Mouse (Mus musculus): ENCODE results near the gene Tac2. TPM values are rescaled to one million over a fixed set of nuclear protein-coding genes. Genes with fewer than 3 reads are reported as not detected.

The Tac2 gene
- polyA plus RNA-seq (2015; fragmentation: Nextera tagmentation; extraction: Ambion mirVana), result 2.3 and 4.1 TPM in 2 replicates

DNA sequence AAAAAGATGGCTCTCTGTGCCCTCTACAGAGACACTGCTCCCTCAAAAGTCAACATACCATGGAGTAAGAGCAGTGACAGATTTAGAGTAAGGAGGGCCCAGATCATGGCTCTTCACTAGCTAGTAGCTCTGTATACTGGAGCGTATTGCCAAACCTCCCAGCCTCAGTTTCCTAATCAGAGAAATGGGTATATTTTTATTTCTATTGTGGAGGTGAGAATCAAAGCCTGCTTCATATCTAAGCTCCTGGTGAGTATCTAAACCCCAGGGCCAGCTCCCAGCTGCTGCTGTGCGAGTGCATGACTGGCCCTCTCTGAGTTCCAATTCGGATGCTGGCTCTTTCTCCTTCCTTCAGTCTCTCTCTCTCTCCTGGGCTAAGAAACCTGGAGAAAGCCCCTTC, at the start of gene Tac2:
Gene Tac2 (plus strand): TSS at position 301 of the 400 bp plus-strand sequence.
- H3K4me2 ChIP-seq (replicated peaks), result no peak within 1 kb of the TSS
- no peak within 1 kb of the TSS for H3K9ac ChIP-seq
- 81% methylated on average over 3 of the region's 3 CpGs for WGBS
- H3K4me3 ChIP-seq (replicated peaks), result no peak within 1 kb of the TSS
- H3K27ac ChIP-seq, result no peak within 1 kb of the TSS
- H3K9me3 ChIP-seq, result no peaks in the 10 kb centered on the region
- ATAC-seq, result no peak
- no peaks in the 10 kb centered on the region for H3K36me3 ChIP-seq
- peaks cover 5% of the 10 kb centered on the region for H3K27me3 ChIP-seq (replicated peaks)
- H3K4me1 ChIP-seq (replicated peaks), result peaks cover 11% of the 10 kb centered on the region

- Histone ChIP-seq H3K27ac (no peak overlapping the region), H3K4me3 (replicated peaks) (no peak overlapping the region)
These were observed 49.3 kb upstream of the Tac2 start for GRCm38 (mm10) chr10:127674794-127675522.

GRCm38 (mm10) chr10:127675859-127676398, 48.3 kb upstream of the Tac2 start:
- no peaks in the 10 kb centered on the region for H3K36me3 ChIP-seq
- no peak overlapping the region for H3K9ac ChIP-seq
- H3K27me3 ChIP-seq (replicated peaks), result no peaks in the 10 kb centered on the region
- H3K4me2 ChIP-seq (replicated peaks), result peak overlapping the region; percentile 94
- 43% methylated on average over 5 of the region's 5 CpGs for WGBS
- ATAC-seq, result no peak
- no peaks in the 10 kb centered on the region for H3K9me3 ChIP-seq
- peak overlapping the region; percentile 37; the same call in 1 of the 2 replicates for H3K27ac ChIP-seq
- H3K4me3 ChIP-seq (replicated peaks), result peak overlapping the region; percentile 80
- peaks cover 10% of the 10 kb centered on the region for H3K4me1 ChIP-seq (replicated peaks)

More at GRCm38 (mm10) chr10:127674794-127675522, 49.3 kb upstream of the Tac2 start:
- 83% methylated on average over 8 of the region's 8 CpGs for WGBS
- H3K4me2 ChIP-seq (replicated peaks), result no peak overlapping the region; the same call in 1 of the 2 replicates
- no peaks in the 10 kb centered on the region for H3K36me3 ChIP-seq
- H3K9me3 ChIP-seq, result no peaks in the 10 kb centered on the region
- peaks cover 10% of the 10 kb centered on the region for H3K4me1 ChIP-seq (replicated peaks)
- no peak overlapping the region for H3K9ac ChIP-seq
- ATAC-seq, result no peak
- H3K27me3 ChIP-seq (replicated peaks), result no peaks in the 10 kb centered on the region

- ATAC-seq, result peak; percentile 96
- H3K4me2 ChIP-seq (replicated peaks), result peak overlapping the region; percentile 94
- H3K9me3 ChIP-seq, result no peaks in the 10 kb centered on the region
- under 1% methylated on average over 69 of the region's 71 CpGs for WGBS
- H3K27ac ChIP-seq, result peak overlapping the region; percentile 66
- H3K27me3 ChIP-seq (replicated peaks), result no peaks in the 10 kb centered on the region
- no peaks in the 10 kb centered on the region for H3K36me3 ChIP-seq
- peaks cover 10% of the 10 kb centered on the region for H3K4me1 ChIP-seq (replicated peaks)
- peak overlapping the region; percentile 80 for H3K4me3 ChIP-seq (replicated peaks)
- peak overlapping the region; percentile 70 for H3K9ac ChIP-seq
These were observed 47.4 kb upstream of the Tac2 start for GRCm38 (mm10) chr10:127676691-127677548.

GRCm38 (mm10) chr10:127677591-127678336, 46.5 kb upstream of the Tac2 start:
- Histone ChIP-seq H3K4me2 (replicated peaks) (peak overlapping the region; percentile 94), H3K27me3 (replicated peaks) (no peaks in the 10 kb centered on the region), H3K4me1 (replicated peaks) (peaks cover 10% of the 10 kb centered on the region), H3K9me3 (no peaks in the 10 kb centered on the region), H3K9ac (peak overlapping the region; percentile 70), H3K27ac (peak overlapping the region; percentile 66), H3K36me3 (no peaks in the 10 kb centered on the region), H3K4me3 (replicated peaks) (peak overlapping the region; percentile 80)
- ATAC-seq, result peak; percentile 48; the same call in 1 of the 2 replicates
- WGBS, result 7% methylated on average over 14 of the region's 14 CpGs

GRCm38 (mm10) chr10:127679208-127679607, 45.1 kb upstream of the Tac2 start:
- no peak for ATAC-seq
- H3K27me3 ChIP-seq (replicated peaks), result no peaks in the 10 kb centered on the region
- 89% methylated on average over 1 of the region's 1 CpGs for WGBS
- H3K4me1 ChIP-seq (replicated peaks), result peaks cover 10% of the 10 kb centered on the region
- H3K27ac ChIP-seq, result no peak overlapping the region
- H3K9me3 ChIP-seq, result no peaks in the 10 kb centered on the region
- no peak overlapping the region for H3K4me2 ChIP-seq (replicated peaks)
- no peaks in the 10 kb centered on the region for H3K36me3 ChIP-seq
- no peak overlapping the region for H3K9ac ChIP-seq
- no peak overlapping the region for H3K4me3 ChIP-seq (replicated peaks)

DNA sequence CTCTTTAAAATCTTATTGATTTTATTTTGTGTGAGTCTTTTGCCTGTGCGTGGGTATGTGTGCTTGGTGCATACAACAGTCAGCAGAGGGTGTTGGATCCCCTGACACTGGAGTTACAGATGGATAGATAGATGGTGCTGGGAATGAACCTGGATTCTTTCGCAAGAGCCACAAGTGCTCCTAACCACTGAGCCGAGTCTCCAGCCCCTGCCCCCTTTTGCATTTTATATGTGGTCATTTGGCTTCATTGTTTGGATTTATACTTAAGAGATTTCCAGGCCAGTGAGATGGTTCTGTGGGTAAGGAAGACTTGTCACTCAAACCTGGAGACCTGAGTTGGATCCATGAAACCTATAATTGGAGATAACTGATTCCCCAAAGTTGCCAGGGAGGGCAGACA, 44.4 kb upstream of the Tac2 start:
- Histone ChIP-seq H3K27me3 (replicated peaks) (no peaks in the 10 kb centered on the region), H3K4me2 (replicated peaks) (no peak overlapping the region), H3K36me3 (no peaks in the 10 kb centered on the region), H3K9me3 (no peaks in the 10 kb centered on the region), H3K9ac (no peak overlapping the region), H3K4me1 (replicated peaks) (peaks cover 9% of the 10 kb centered on the region), H3K4me3 (replicated peaks) (no peak overlapping the region), H3K27ac (no peak overlapping the region)
- 86% methylated on average over 3 of the region's 3 CpGs for WGBS
- no peak for ATAC-seq

DNA sequence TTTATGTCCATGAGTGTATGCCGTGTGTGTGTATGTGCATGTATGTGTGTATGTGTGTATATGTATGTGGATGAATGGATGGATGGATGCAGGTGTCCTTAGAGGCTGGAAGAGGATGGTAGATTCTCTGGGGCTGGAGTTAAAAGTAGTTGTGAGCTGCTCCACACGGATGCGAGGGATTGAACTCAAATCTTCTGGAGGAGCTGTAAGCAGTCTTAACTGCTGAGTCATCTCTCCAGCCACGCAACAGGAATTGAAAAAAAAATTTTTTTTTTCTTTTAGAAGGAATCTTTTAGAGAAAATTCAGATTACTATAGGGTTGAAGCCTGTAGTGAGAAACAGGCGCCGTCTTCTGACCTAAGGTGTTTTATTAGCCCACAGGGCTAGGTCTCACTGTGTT, 41.4 kb upstream of the Tac2 start:
- Histone ChIP-seq H3K4me1 (replicated peaks) (no peaks in the 10 kb centered on the region; the same call in 1 of the 2 replicates), H3K27me3 (replicated peaks) (no peaks in the 10 kb centered on the region), H3K27ac (no peak overlapping the region), H3K9ac (no peak overlapping the region), H3K36me3 (no peaks in the 10 kb centered on the region), H3K4me3 (replicated peaks) (no peak overlapping the region), H3K4me2 (replicated peaks) (no peak overlapping the region), H3K9me3 (no peaks in the 10 kb centered on the region)
- ATAC-seq, result no peak
- WGBS, result 90% methylated on average over 6 of the region's 6 CpGs

GRCm38 (mm10) chr10:127691053-127691452, 33.2 kb upstream of the Tac2 start:
- no peak overlapping the region for H3K27ac ChIP-seq

DNA sequence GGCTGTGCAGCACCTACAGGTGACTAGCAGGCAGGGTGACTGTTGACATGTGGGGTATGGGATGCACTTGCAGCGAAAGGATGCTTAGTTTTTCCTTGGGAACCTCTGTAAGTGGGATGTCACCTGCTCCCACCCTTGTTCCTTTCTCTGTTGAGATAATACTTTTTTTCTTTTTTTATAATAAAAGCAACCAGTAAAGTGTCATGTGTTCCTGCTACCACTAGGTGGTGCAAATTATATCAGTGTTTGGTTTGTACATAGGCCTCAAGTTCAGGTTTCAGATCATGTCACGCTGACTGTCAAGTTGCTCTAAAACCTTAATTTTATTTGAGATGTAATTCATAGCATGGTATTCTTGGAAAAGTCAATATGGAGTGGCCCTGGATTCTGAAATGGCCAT, 29.6 kb upstream of the Tac2 start:
- WGBS, result 48% methylated on average over 2 of the region's 2 CpGs
- H3K4me3 ChIP-seq (replicated peaks), result no peak overlapping the region
- peaks cover 20% of the 10 kb centered on the region; the same call in 1 of the 2 replicates for H3K36me3 ChIP-seq
- H3K27me3 ChIP-seq (replicated peaks), result no peaks in the 10 kb centered on the region
- no peak overlapping the region for H3K27ac ChIP-seq
- no peaks in the 10 kb centered on the region for H3K9me3 ChIP-seq
- ATAC-seq, result peak; percentile 39; the same call in 1 of the 2 replicates
- no peak overlapping the region for H3K9ac ChIP-seq
- H3K4me1 ChIP-seq (replicated peaks), result no peaks in the 10 kb centered on the region
- H3K4me2 ChIP-seq (replicated peaks), result no peak overlapping the region

More at GRCm38 (mm10) chr10:127691053-127691452, 33.2 kb upstream of the Tac2 start:
- no peak for ATAC-seq
- WGBS, result 20% methylated on average over 1 of the region's 1 CpGs
- Histone ChIP-seq H3K27me3 (replicated peaks) (no peaks in the 10 kb centered on the region), H3K36me3 (peaks cover 10% of the 10 kb centered on the region; the same call in 1 of the 2 replicates), H3K9ac (no peak overlapping the region), H3K4me2 (replicated peaks) (no peak overlapping the region), H3K4me3 (replicated peaks) (no peak overlapping the region), H3K4me1 (replicated peaks) (no peaks in the 10 kb centered on the region), H3K9me3 (no peaks in the 10 kb centered on the region)

DNA sequence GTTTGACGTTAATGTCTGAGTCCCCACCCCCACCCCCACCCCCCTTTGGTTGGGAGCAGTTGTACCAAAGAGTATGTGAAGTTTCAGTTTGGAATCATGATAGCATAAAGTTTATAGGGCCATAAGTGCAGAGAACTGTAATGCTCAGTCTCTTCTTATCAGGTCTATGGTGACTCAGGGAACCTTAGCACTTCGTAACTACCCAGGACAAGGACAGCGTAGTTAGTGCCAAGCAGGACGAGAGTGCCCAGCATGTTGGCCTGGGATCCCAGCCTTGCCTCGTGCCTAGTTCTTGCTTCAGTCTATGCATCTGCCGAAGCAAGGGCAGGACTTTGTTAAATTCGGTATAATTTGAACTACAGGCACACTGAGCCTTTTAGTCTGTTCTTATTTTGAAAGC, 28.5 kb upstream of the Tac2 start:
- H3K36me3 ChIP-seq, result peaks cover 20% of the 10 kb centered on the region; the same call in 1 of the 2 replicates

More for the DNA sequence above, 28.5 kb upstream of the Tac2 start:
- Histone ChIP-seq H3K4me3 (replicated peaks) (no peak overlapping the region), H3K27me3 (replicated peaks) (no peaks in the 10 kb centered on the region), H3K27ac (no peak overlapping the region), H3K9me3 (no peaks in the 10 kb centered on the region), H3K4me1 (replicated peaks) (no peaks in the 10 kb centered on the region), H3K4me2 (replicated peaks) (no peak overlapping the region), H3K9ac (no peak overlapping the region)
- 78% methylated on average over 7 of the region's 7 CpGs for WGBS
- peak; percentile 51; the same call in 1 of the 2 replicates for ATAC-seq
